Mouse (Mus musculus): ENCODE measurements at regions not wholly inside any gene's neighbourhood (a gene's known extent, or its start where the extent isn't known, plus 50 kb on each side); places are given as distances from the start of the nearest gene placed in this dataset.
"Not testable (repeated sequence)": the region's sequence is repeated elsewhere in the genome, so short reads cannot be mapped to it uniquely, and the experiment has no call there.

- Histone ChIP-seq H3K4me1 (ENCODE audit: insufficient read depth) (no peaks in the 10 kb centered on the region), H3K36me3 (ENCODE audit: insufficient read depth) (no peaks in the 10 kb centered on the region), H3K27ac (ENCODE audit: low read depth, low read length) (no peak overlapping the region), H3K4me3 (ENCODE audit: low read depth, low read length) (no peak overlapping the region), H3K9ac (no peak overlapping the region), H3K27me3 (ENCODE audit: insufficient read depth, low read length) (no peaks in the 10 kb centered on the region), H3K4me2 (ENCODE audit: low read depth) (no peak overlapping the region), H3K9me3 (ENCODE audit: low read length) (no peaks in the 10 kb centered on the region)
- WGBS = 88% methylated on average over 3 of the region's 3 CpGs
- TF ChIP-seq CTCF (IDR thresholded peaks at IDR 0.05; ENCODE audit: low read depth) = no peak
- no peak for ATAC-seq
- no peak for DNase-seq
Measured at GRCm38 (mm10) chr1:181262496-181262895, 50.7 kb upstream of the Wdr26 start.

- no peaks in the 10 kb centered on the region for H3K4me1 ChIP-seq (ENCODE audit: insufficient read depth)
- 98% methylated on average over 10 of the region's 10 CpGs for WGBS
- H3K27ac ChIP-seq (ENCODE audit: low read depth, low read length) = no peak overlapping the region
Measured at GRCm38 (mm10) chr1:181263216-181263615, 51.4 kb upstream of the Wdr26 start.

GRCm38 (mm10) chr1:181270469-181270868 is 58.7 kb upstream of the Wdr26 start:
- not testable (repeated sequence) for H3K27ac ChIP-seq (ENCODE audit: low read depth, low read length); H3K4me1 ChIP-seq (ENCODE audit: insufficient read depth); DNase-seq; ATAC-seq; H3K36me3 ChIP-seq (ENCODE audit: insufficient read depth); H3K4me3 ChIP-seq (ENCODE audit: low read depth, low read length); H3K27me3 ChIP-seq (ENCODE audit: insufficient read depth, low read length); H3K9ac ChIP-seq; H3K9me3 ChIP-seq (ENCODE audit: low read length); H3K4me2 ChIP-seq (ENCODE audit: low read depth)
- WGBS = 99% methylated on average over 10 of the region's 15 CpGs

More at GRCm38 (mm10) chr1:181263216-181263615, 51.4 kb upstream of the Wdr26 start:
- no peak for ATAC-seq
- Histone ChIP-seq H3K27me3 (ENCODE audit: insufficient read depth, low read length) (no peaks in the 10 kb centered on the region), H3K4me2 (ENCODE audit: low read depth) (no peak overlapping the region), H3K4me3 (ENCODE audit: low read depth, low read length) (no peak overlapping the region), H3K9me3 (ENCODE audit: low read length) (no peaks in the 10 kb centered on the region), H3K9ac (no peak overlapping the region), H3K36me3 (ENCODE audit: insufficient read depth) (no peaks in the 10 kb centered on the region)
- DNase-seq = no peak
- no peak for TF ChIP-seq CTCF (IDR thresholded peaks at IDR 0.05; ENCODE audit: low read depth)

GRCm38 (mm10) chr1:181271164-181271563 is 59.4 kb upstream of the Wdr26 start:
- Histone ChIP-seq H3K4me2 (ENCODE audit: low read depth) (no peak overlapping the region), H3K27ac (ENCODE audit: low read depth, low read length) (no peak overlapping the region), H3K27me3 (ENCODE audit: insufficient read depth, low read length) (no peaks in the 10 kb centered on the region), H3K9me3 (ENCODE audit: low read length) (no peaks in the 10 kb centered on the region), H3K4me3 (ENCODE audit: low read depth, low read length) (no peak overlapping the region), H3K36me3 (ENCODE audit: insufficient read depth) (no peaks in the 10 kb centered on the region), H3K9ac (no peak overlapping the region), H3K4me1 (ENCODE audit: insufficient read depth) (no peaks in the 10 kb centered on the region)
- DNase-seq = no peak
- ATAC-seq = no peak
- WGBS = 87% methylated on average over 5 of the region's 5 CpGs
- TF ChIP-seq CTCF (IDR thresholded peaks at IDR 0.05; ENCODE audit: low read depth) = no peak

GRCm38 (mm10) chr1:181271821-181272220 is 60.0 kb upstream of the Wdr26 start:
- DNase-seq (no peak), ATAC-seq (no peak)
- Histone ChIP-seq H3K4me1 (ENCODE audit: insufficient read depth) (no peaks in the 10 kb centered on the region), H3K9ac (no peak overlapping the region), H3K27me3 (ENCODE audit: insufficient read depth, low read length) (no peaks in the 10 kb centered on the region), H3K4me2 (ENCODE audit: low read depth) (no peak overlapping the region), H3K27ac (ENCODE audit: low read depth, low read length) (no peak overlapping the region), H3K9me3 (ENCODE audit: low read length) (no peaks in the 10 kb centered on the region), H3K4me3 (ENCODE audit: low read depth, low read length) (no peak overlapping the region), H3K36me3 (ENCODE audit: insufficient read depth) (no peaks in the 10 kb centered on the region)
- 89% methylated on average over 6 of the region's 6 CpGs for WGBS
- no peak for TF ChIP-seq CTCF (IDR thresholded peaks at IDR 0.05; ENCODE audit: low read depth)

- ATAC-seq (peak; percentile 96), DNase-seq (peak; percentile 80)
- Histone ChIP-seq H3K4me2 (ENCODE audit: low read depth) (0 out of 2 replicates have a peak overlapping the region, but pooled peaks have one; percentile 8), H3K27ac (ENCODE audit: low read depth, low read length) (no peak overlapping the region), H3K36me3 (ENCODE audit: insufficient read depth) (no peaks in the 10 kb centered on the region), H3K4me3 (ENCODE audit: low read depth, low read length) (no peak overlapping the region), H3K9me3 (ENCODE audit: low read length) (no peaks in the 10 kb centered on the region), H3K4me1 (ENCODE audit: insufficient read depth) (no peaks in the 10 kb centered on the region), H3K27me3 (ENCODE audit: insufficient read depth, low read length) (no peaks in the 10 kb centered on the region), H3K9ac (no peak overlapping the region)
- 4% methylated on average over 20 of the region's 20 CpGs for WGBS
- peak; percentile 87 for TF ChIP-seq CTCF (IDR thresholded peaks at IDR 0.05; ENCODE audit: low read depth)
Measured at GRCm38 (mm10) chr1:181272622-181273296, 61.0 kb upstream of the Wdr26 start.

- Histone ChIP-seq H3K4me1 (ENCODE audit: insufficient read depth) (no peaks in the 10 kb centered on the region), H3K9ac (no peak overlapping the region), H3K27me3 (ENCODE audit: insufficient read depth, low read length) (no peaks in the 10 kb centered on the region), H3K4me3 (ENCODE audit: low read depth, low read length) (no peak overlapping the region), H3K27ac (ENCODE audit: low read depth, low read length) (no peak overlapping the region), H3K36me3 (ENCODE audit: insufficient read depth) (no peaks in the 10 kb centered on the region), H3K9me3 (ENCODE audit: low read length) (no peaks in the 10 kb centered on the region), H3K4me2 (ENCODE audit: low read depth) (no peak overlapping the region)
- DNase-seq (no peak), ATAC-seq (0 out of 2 replicates have a peak, but pooled peaks have one; percentile 49)
- no peak for TF ChIP-seq CTCF (IDR thresholded peaks at IDR 0.05; ENCODE audit: low read depth)
- 33% methylated on average over 10 of the region's 10 CpGs for WGBS
Measured at GRCm38 (mm10) chr1:181273540-181274204, 61.9 kb upstream of the Wdr26 start.

Data from forebrain, postnatal 0 days (tissue).